Mouse (Mus musculus): ENCODE measurements around the gene Gm11444. TPM values are rescaled to one million over a fixed set of nuclear protein-coding genes. Genes with fewer than 3 reads are reported as not detected.

The Gm11444 gene
- polyA plus RNA-seq, 1 experiment from 2014 or later, result not detected

- H3K27ac ChIP-seq (replicated peaks; ENCODE audit: low read depth, low read length), result no peak overlapping the region
- no peaks in the 10 kb centered on the region for H3K9me3 ChIP-seq (ENCODE audit: control insufficient read depth, low read length)
- no peak overlapping the region for H3K4me3 ChIP-seq (ENCODE audit: low read depth, low read length)
- no peak overlapping the region for H3K4me2 ChIP-seq (ENCODE audit: low read depth, low read length)
- no peak for ATAC-seq (ENCODE audit: low read depth)
- no peaks in the 10 kb centered on the region; the same call in 1 of the 2 replicates for H3K4me1 ChIP-seq (ENCODE audit: control insufficient read depth, insufficient read depth, low read length)
- peaks cover 55% of the 10 kb centered on the region for H3K27me3 ChIP-seq (replicated peaks; ENCODE audit: control insufficient read depth, insufficient read depth, low read length)
- no peak for DNase-seq (ENCODE audit: low spot score)
- 42% methylated on average over 4 of the region's 4 CpGs for WGBS
- no peak overlapping the region for H3K9ac ChIP-seq (ENCODE audit: low read depth, low read length)
- H3K36me3 ChIP-seq (ENCODE audit: control insufficient read depth, insufficient read depth, low read length), result no peaks in the 10 kb centered on the region
Observed at GRCm38 (mm10) chr11:85884498-85884897, 34.4 kb upstream of the Gm11444 start.

- ATAC-seq (ENCODE audit: low read depth), result peak; percentile 57; the same call in 1 of the 2 replicates
- peak; percentile 50 for DNase-seq (ENCODE audit: low spot score)
- Histone ChIP-seq H3K36me3 (ENCODE audit: control insufficient read depth, insufficient read depth, low read length) (no peaks in the 10 kb centered on the region), H3K9ac (ENCODE audit: low read depth, low read length) (no peak overlapping the region), H3K4me2 (ENCODE audit: low read depth, low read length) (peak overlapping the region; percentile 32; the same call in 1 of the 2 replicates), H3K4me3 (ENCODE audit: low read depth, low read length) (no peak overlapping the region), H3K27me3 (replicated peaks; ENCODE audit: control insufficient read depth, insufficient read depth, low read length) (no peaks in the 10 kb centered on the region), H3K27ac (replicated peaks; ENCODE audit: low read depth, low read length) (no peak overlapping the region), H3K9me3 (ENCODE audit: control insufficient read depth, low read length) (no peaks in the 10 kb centered on the region), H3K4me1 (ENCODE audit: control insufficient read depth, insufficient read depth, low read length) (no peaks in the 10 kb centered on the region)
- WGBS, result 44% methylated on average over 19 of the region's 24 CpGs
Observed at GRCm38 (mm10) chr11:85876059-85876788, 26.1 kb upstream of the Gm11444 start.

- H3K9me3 ChIP-seq (ENCODE audit: control insufficient read depth, low read length), result no peaks in the 10 kb centered on the region
- H3K9ac ChIP-seq (ENCODE audit: low read depth, low read length), result no peak overlapping the region
- H3K4me2 ChIP-seq (ENCODE audit: low read depth, low read length), result no peak overlapping the region
- no peaks in the 10 kb centered on the region for H3K36me3 ChIP-seq (ENCODE audit: control insufficient read depth, insufficient read depth, low read length)
- H3K27ac ChIP-seq (replicated peaks; ENCODE audit: low read depth, low read length), result no peak overlapping the region
- no peak overlapping the region for H3K4me3 ChIP-seq (ENCODE audit: low read depth, low read length)
- no peaks in the 10 kb centered on the region for H3K4me1 ChIP-seq (ENCODE audit: control insufficient read depth, insufficient read depth, low read length)
- 38% methylated on average over 7 of the region's 7 CpGs for WGBS
- DNase-seq (ENCODE audit: low spot score), result no peak
- no peak for ATAC-seq (ENCODE audit: low read depth)
- H3K27me3 ChIP-seq (replicated peaks; ENCODE audit: control insufficient read depth, insufficient read depth, low read length), result no peaks in the 10 kb centered on the region
Observed at GRCm38 (mm10) chr11:85864363-85864762, 14.2 kb upstream of the Gm11444 start.

GRCm38 (mm10) chr11:85857997-85858698 is 8.0 kb upstream of the Gm11444 start:
- no peak overlapping the region for H3K4me2 ChIP-seq (ENCODE audit: low read depth, low read length)
- 20% methylated on average over 6 of the region's 6 CpGs for WGBS
- H3K9me3 ChIP-seq (ENCODE audit: control insufficient read depth, low read length), result no peaks in the 10 kb centered on the region
- H3K36me3 ChIP-seq (ENCODE audit: control insufficient read depth, insufficient read depth, low read length), result no peaks in the 10 kb centered on the region
- no peak overlapping the region for H3K27ac ChIP-seq (replicated peaks; ENCODE audit: low read depth, low read length)
- H3K27me3 ChIP-seq (replicated peaks; ENCODE audit: control insufficient read depth, insufficient read depth, low read length), result no peaks in the 10 kb centered on the region
- H3K4me1 ChIP-seq (ENCODE audit: control insufficient read depth, insufficient read depth, low read length), result no peaks in the 10 kb centered on the region
- H3K4me3 ChIP-seq (ENCODE audit: low read depth, low read length), result no peak overlapping the region
- ATAC-seq (ENCODE audit: low read depth), result no peak
- DNase-seq (ENCODE audit: low spot score), result no peak
- no peak overlapping the region for H3K9ac ChIP-seq (ENCODE audit: low read depth, low read length)

- no peaks in the 10 kb centered on the region for H3K36me3 ChIP-seq (ENCODE audit: control insufficient read depth, insufficient read depth, low read length)
- no peak for ATAC-seq (ENCODE audit: low read depth)
- WGBS, result 42% methylated on average over 6 of the region's 6 CpGs
- no peaks in the 10 kb centered on the region for H3K27me3 ChIP-seq (replicated peaks; ENCODE audit: control insufficient read depth, insufficient read depth, low read length)
- H3K4me3 ChIP-seq (ENCODE audit: low read depth, low read length), result no peak overlapping the region
- no peak overlapping the region for H3K9ac ChIP-seq (ENCODE audit: low read depth, low read length)
- no peaks in the 10 kb centered on the region for H3K4me1 ChIP-seq (ENCODE audit: control insufficient read depth, insufficient read depth, low read length)
- no peak for DNase-seq (ENCODE audit: low spot score)
- no peaks in the 10 kb centered on the region for H3K9me3 ChIP-seq (ENCODE audit: control insufficient read depth, low read length)
- no peak overlapping the region for H3K27ac ChIP-seq (replicated peaks; ENCODE audit: low read depth, low read length)
- H3K4me2 ChIP-seq (ENCODE audit: low read depth, low read length), result no peak overlapping the region
Observed at GRCm38 (mm10) chr11:85850758-85851157, 625 bp upstream of the Gm11444 start.

GRCm38 (mm10) chr11:85849037-85849436 is 1.1 kb downstream of the Gm11444 start:
- Histone ChIP-seq H3K27ac (replicated peaks; ENCODE audit: low read depth, low read length) (no peak overlapping the region), H3K36me3 (ENCODE audit: control insufficient read depth, insufficient read depth, low read length) (no peaks in the 10 kb centered on the region), H3K9ac (ENCODE audit: low read depth, low read length) (peak overlapping the region; percentile 47), H3K4me3 (ENCODE audit: low read depth, low read length) (peak overlapping the region; percentile 28), H3K4me1 (ENCODE audit: control insufficient read depth, insufficient read depth, low read length) (0 out of 2 replicates have a peak, but pooled peaks cover 2% of the 10 kb centered on the region), H3K9me3 (ENCODE audit: control insufficient read depth, low read length) (no peaks in the 10 kb centered on the region), H3K4me2 (ENCODE audit: low read depth, low read length) (peak overlapping the region; percentile 63), H3K27me3 (replicated peaks; ENCODE audit: control insufficient read depth, insufficient read depth, low read length) (no peaks in the 10 kb centered on the region)
- WGBS, result 2% methylated on average over 21 of the region's 21 CpGs
- ATAC-seq (ENCODE audit: low read depth) (peak; percentile 60), DNase-seq (ENCODE audit: low spot score) (peak; percentile 93)

GRCm38 (mm10) chr11:85846509-85846908 is 3.6 kb downstream of the Gm11444 start:
- no peak overlapping the region for H3K9ac ChIP-seq (ENCODE audit: low read depth, low read length)
- WGBS, result 70% methylated on average over 3 of the region's 4 CpGs
- H3K4me3 ChIP-seq (ENCODE audit: low read depth, low read length), result no peak overlapping the region
- ATAC-seq (ENCODE audit: low read depth) (no peak), DNase-seq (ENCODE audit: low spot score) (no peak)
- H3K4me1 ChIP-seq (ENCODE audit: control insufficient read depth, insufficient read depth, low read length), result 0 out of 2 replicates have a peak, but pooled peaks cover 5% of the 10 kb centered on the region
- no peaks in the 10 kb centered on the region for H3K9me3 ChIP-seq (ENCODE audit: control insufficient read depth, low read length)
- no peaks in the 10 kb centered on the region for H3K36me3 ChIP-seq (ENCODE audit: control insufficient read depth, insufficient read depth, low read length)
- H3K4me2 ChIP-seq (ENCODE audit: low read depth, low read length), result no peak overlapping the region
- H3K27me3 ChIP-seq (replicated peaks; ENCODE audit: control insufficient read depth, insufficient read depth, low read length), result peaks cover 4% of the 10 kb centered on the region; the same call in 1 of the 2 replicates
- H3K27ac ChIP-seq (replicated peaks; ENCODE audit: low read depth, low read length), result no peak overlapping the region

- Histone ChIP-seq H3K36me3 (ENCODE audit: control insufficient read depth, insufficient read depth, low read length) (peaks cover 3% of the 10 kb centered on the region; the same call in 1 of the 2 replicates), H3K4me2 (ENCODE audit: low read depth, low read length) (no peak overlapping the region), H3K27me3 (replicated peaks; ENCODE audit: control insufficient read depth, insufficient read depth, low read length) (peaks cover 9% of the 10 kb centered on the region; the same call in 1 of the 2 replicates), H3K4me3 (ENCODE audit: low read depth, low read length) (no peak overlapping the region), H3K27ac (replicated peaks; ENCODE audit: low read depth, low read length) (no peak overlapping the region), H3K9ac (ENCODE audit: low read depth, low read length) (no peak overlapping the region), H3K4me1 (ENCODE audit: control insufficient read depth, insufficient read depth, low read length) (0 out of 2 replicates have a peak, but pooled peaks cover 6% of the 10 kb centered on the region), H3K9me3 (ENCODE audit: control insufficient read depth, low read length) (no peaks in the 10 kb centered on the region)
- WGBS, result 43% methylated on average over 5 of the region's 5 CpGs
- DNase-seq (ENCODE audit: low spot score) (no peak), ATAC-seq (ENCODE audit: low read depth) (no peak)
Observed at GRCm38 (mm10) chr11:85845921-85846320, 4.2 kb downstream of the Gm11444 start.
